Mouse (Mus musculus) erythroblast, embryonic 14.5 days (primary cell): ENCODE results near the gene Golph3l. TPM values are rescaled to one million over a fixed set of nuclear protein-coding genes. Genes with fewer than 3 reads are reported as not detected.

ENCODE experiments used
- H3K27me3 ChIP-seq: 2 replicates; pipeline ENCODE4 v1.6.1; 2012; ENCODE audit warnings: inconsistent platforms; ENCODE audit not compliant: control insufficient read depth
- H3K36me3 ChIP-seq: 2 replicates; pipeline ENCODE4 v1.6.1; 2012; ENCODE audit warnings: mild to moderate bottlenecking, inconsistent platforms; ENCODE audit not compliant: control insufficient read depth
- H3K4me1 ChIP-seq: 2 replicates; pipeline ENCODE4 v1.6.1; 2012; ENCODE audit warnings: inconsistent platforms; ENCODE audit not compliant: control insufficient read depth
- H3K4me3 ChIP-seq: replicated peaks from 2 replicates; pipeline ENCODE3; 2012; ENCODE audit warnings: moderate library complexity, mild to moderate bottlenecking, inconsistent platforms
- H3K9me3 ChIP-seq: 2 replicates; pipeline ENCODE4 v1.6.1; 2012; ENCODE audit warnings: low read length, inconsistent platforms, mixed read lengths; ENCODE audit not compliant: control insufficient read depth
- GATA1 ChIP-seq: IDR thresholded peaks from 2 replicates; pipeline ENCODE4 v1.6.1; 2012; ENCODE audit warnings: low read length, inconsistent platforms, mixed read lengths
- TAL1 ChIP-seq: IDR thresholded peaks from 3 replicates; pipeline ENCODE4 v1.6.1; 2012; ENCODE audit warnings: low read length, inconsistent platforms, mixed read lengths
- polyA plus RNA-seq: library from polyadenylated mRNA; stranded (reverse); fragments of >175 nt; gene quantifications from 2 replicates; pipeline ENCODE4 v1.2.3, GENCODE M21; 2012

Gene Golph3l
- polyA plus RNA-seq, 1 experiment = 0.99 TPM

- peaks cover 99% of the 10 kb centered on the region for H3K36me3 ChIP-seq
- no peaks in the 10 kb centered on the region for H3K9me3 ChIP-seq
- no peaks in the 10 kb centered on the region for H3K27me3 ChIP-seq
- no peak overlapping the region for H3K4me3 ChIP-seq
- H3K4me1 ChIP-seq = peaks cover 50% of the 10 kb centered on the region
- TF ChIP-seq TAL1 = no peak
- no peak for TF ChIP-seq GATA1
These were observed 46.9 kb downstream of the Golph3l start for GRCm38 (mm10) chr3:95635636-95636035.

GRCm38 (mm10) chr3:95636072-95636471, 47.3 kb downstream of the Golph3l start:
- no peak for TF ChIP-seq GATA1
- TF ChIP-seq TAL1 = no peak
- no peaks in the 10 kb centered on the region for H3K27me3 ChIP-seq
- peaks cover 99% of the 10 kb centered on the region for H3K36me3 ChIP-seq
- no peaks in the 10 kb centered on the region for H3K9me3 ChIP-seq
- no peak overlapping the region for H3K4me3 ChIP-seq
- H3K4me1 ChIP-seq = peaks cover 48% of the 10 kb centered on the region

GRCm38 (mm10) chr3:95639694-95640093, 51.0 kb downstream of the Golph3l start:
- H3K4me3 ChIP-seq = no peak overlapping the region
- no peaks in the 10 kb centered on the region for H3K9me3 ChIP-seq
- TF ChIP-seq TAL1 (no peak), GATA1 (no peak)
- no peaks in the 10 kb centered on the region for H3K27me3 ChIP-seq
- H3K4me1 ChIP-seq = peaks cover 70% of the 10 kb centered on the region
- H3K36me3 ChIP-seq = peaks cover 83% of the 10 kb centered on the region

- Histone ChIP-seq H3K4me3 (no peak overlapping the region), H3K36me3 (peaks cover 60% of the 10 kb centered on the region), H3K27me3 (no peaks in the 10 kb centered on the region), H3K9me3 (no peaks in the 10 kb centered on the region), H3K4me1 (peaks cover 70% of the 10 kb centered on the region)
- TF ChIP-seq TAL1 (peak; percentile 58; the same call in 2 of the 3 replicates), GATA1 (0 out of 2 replicates have a peak, but pooled peaks have one; percentile 9)
These were observed 54.4 kb downstream of the Golph3l start for GRCm38 (mm10) chr3:95643097-95643496.

DNA sequence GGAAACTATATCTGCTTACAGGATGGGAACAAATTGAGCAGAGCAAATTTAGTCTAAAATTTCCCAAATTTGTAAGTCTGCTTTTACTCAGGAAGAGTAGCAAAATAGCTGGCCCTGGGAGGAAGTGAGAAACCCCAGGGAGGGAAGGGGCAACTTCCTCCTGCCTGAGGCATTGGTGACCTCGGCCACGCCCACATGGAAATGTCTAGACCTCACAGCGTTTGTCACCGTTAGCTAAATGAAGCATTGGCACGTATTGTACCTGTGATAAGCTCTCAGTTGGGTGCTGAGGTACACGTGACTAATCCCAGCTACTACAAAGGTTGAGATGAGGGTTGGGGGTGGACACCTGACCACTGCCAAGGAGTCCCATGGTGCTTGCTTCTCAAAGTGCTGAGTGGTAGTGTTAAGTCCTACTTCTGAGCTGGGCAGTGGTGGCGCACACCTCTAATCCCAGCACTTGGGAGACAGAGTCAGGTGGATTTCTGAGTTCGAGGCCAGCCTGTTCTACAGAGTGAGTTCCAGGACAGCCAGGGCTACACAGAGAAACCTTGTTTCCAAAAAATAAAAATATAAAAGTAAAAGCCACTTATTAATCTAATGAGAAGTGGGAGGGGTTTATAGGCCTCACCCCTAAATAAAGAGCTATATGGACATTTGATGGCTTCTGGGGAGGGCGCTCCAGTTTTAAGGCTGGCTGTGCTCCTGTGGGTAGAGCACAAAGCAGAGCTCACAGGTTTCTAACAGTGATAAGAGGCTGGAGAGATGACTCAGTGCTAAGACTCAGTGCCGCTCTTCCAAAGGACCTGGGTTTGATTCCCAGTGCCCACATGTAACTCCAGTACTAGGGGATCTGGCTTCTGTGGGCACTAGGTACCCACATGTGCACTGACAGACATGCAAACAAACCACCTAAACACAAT, 56.8 kb downstream of the Golph3l start:
- peaks cover 36% of the 10 kb centered on the region for H3K36me3 ChIP-seq
- H3K4me3 ChIP-seq = no peak overlapping the region
- no peaks in the 10 kb centered on the region for H3K27me3 ChIP-seq
- no peaks in the 10 kb centered on the region for H3K9me3 ChIP-seq
- TF ChIP-seq TAL1 = no peak
- TF ChIP-seq GATA1 = no peak
- H3K4me1 ChIP-seq = peaks cover 50% of the 10 kb centered on the region

DNA sequence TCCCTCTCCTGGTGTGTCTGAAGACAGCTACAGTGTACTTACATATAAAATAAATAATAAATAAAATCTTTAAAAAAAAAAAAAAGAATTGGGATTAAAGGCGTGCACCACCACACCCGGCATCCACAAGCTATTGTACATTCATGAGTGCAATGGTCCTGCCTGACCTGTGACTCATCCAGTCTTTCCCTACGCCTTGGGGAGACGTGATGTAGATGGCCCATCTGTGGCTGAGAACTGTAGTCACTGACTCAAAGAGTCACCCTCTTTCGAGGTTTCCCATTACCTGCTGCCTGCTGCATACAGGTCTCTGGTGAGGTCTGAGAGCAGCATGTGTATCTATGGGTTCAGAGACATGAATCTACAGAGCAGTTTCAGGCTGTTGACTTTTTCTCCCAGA, 59.3 kb downstream of the Golph3l start:
- Histone ChIP-seq H3K4me3 (no peak overlapping the region), H3K36me3 (peaks cover 17% of the 10 kb centered on the region)
- TF ChIP-seq TAL1 (no peak), GATA1 (no peak)

GRCm38 (mm10) chr3:95650276-95651032, 61.7 kb downstream of the Golph3l start:
- Histone ChIP-seq H3K4me1 (peaks cover 34% of the 10 kb centered on the region), H3K9me3 (no peaks in the 10 kb centered on the region), H3K4me3 (no peak overlapping the region), H3K36me3 (peaks cover 10% of the 10 kb centered on the region), H3K27me3 (no peaks in the 10 kb centered on the region)
- TF ChIP-seq GATA1 (no peak), TAL1 (no peak)

More for the DNA sequence above, 59.3 kb downstream of the Golph3l start:
- Histone ChIP-seq H3K9me3 (no peaks in the 10 kb centered on the region), H3K4me1 (peaks cover 52% of the 10 kb centered on the region), H3K27me3 (no peaks in the 10 kb centered on the region)

- H3K4me3 ChIP-seq = no peak overlapping the region
- peaks cover 11% of the 10 kb centered on the region for H3K36me3 ChIP-seq
- H3K9me3 ChIP-seq = no peaks in the 10 kb centered on the region
- no peaks in the 10 kb centered on the region for H3K27me3 ChIP-seq
- TF ChIP-seq GATA1 (no peak), TAL1 (no peak)
- peaks cover 30% of the 10 kb centered on the region for H3K4me1 ChIP-seq
These were observed 62.3 kb downstream of the Golph3l start for GRCm38 (mm10) chr3:95651033-95651373.
